Mouse (Mus musculus) lung, postnatal 0 days (tissue): ENCODE results near the gene Clic6.

Source experiments
- CTCF ChIP-seq: IDR thresholded peaks from 2 replicates; pipeline ENCODE4 v1.5.1; 2016; ENCODE audit warnings: antibody characterized with exemption, mild to moderate bottlenecking
- EP300 ChIP-seq: IDR thresholded peaks from 2 replicates; pipeline ENCODE4 v1.6.1; 2016; ENCODE audit warnings: antibody characterized with exemption, mild to moderate bottlenecking, control low read depth

DNA sequence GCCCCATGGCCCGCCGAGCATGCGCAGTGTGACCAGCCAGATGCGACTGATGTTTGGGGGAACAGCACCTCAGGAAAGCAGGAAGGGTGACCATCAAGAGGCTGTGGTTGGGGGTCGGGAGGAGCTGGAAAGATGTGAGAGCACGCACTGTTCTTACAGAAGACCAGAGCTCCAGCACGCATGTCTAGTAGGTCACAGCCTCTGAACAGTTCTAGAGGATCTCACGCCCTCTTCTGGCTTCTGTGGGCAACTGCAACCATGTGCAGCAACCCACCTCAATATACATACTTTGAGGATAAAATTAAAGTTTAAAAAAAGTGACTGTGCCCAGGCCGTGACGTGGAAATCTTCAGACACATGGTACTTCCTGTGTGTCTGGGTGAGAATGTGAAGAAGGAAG, 40.2 kb upstream of the Clic6 start:
- peak; percentile 82 for TF ChIP-seq CTCF
- TF ChIP-seq EP300, result no peak
